Mouse (Mus musculus): ENCODE data around the gene Agap1. TPM values are rescaled to one million over a fixed set of nuclear protein-coding genes. Genes with fewer than 3 reads are reported as not detected.

Gene Agap1
- polyA plus RNA-seq, 1 experiment: 4.3 TPM

DNA sequence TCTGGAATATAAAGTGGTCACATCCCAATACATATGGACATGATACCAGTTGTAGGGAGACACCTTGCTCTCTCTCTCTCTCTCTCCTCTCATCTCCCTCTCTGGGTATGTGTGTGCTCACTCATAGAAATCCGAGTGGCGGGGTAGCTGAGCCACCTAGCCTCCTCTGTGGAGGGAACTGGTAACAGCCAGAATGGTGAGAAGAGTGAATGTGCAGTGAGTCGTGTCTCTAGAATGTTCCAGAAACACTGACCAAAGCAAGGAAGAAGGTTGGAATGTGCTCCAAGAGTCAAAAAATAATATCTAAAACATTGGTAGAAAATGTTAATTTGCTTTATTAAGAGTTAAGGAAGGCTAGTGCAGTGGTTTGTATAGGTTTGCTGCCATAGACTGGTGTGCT is 99.2 kb downstream of the Agap1 start:
- TF ChIP-seq CTCF (IDR thresholded peaks at IDR 0.05; ENCODE audit: borderline replicate concordance, control insufficient read depth, extremely low read depth, insufficient read depth, low read length, poor library complexity) (no peak), POLR2A (IDR thresholded peaks at IDR 0.05; ENCODE audit: control insufficient read depth, extremely low read depth, insufficient read depth, low read length, poor library complexity) (no peak)
- no peak for DNase-seq
- no peaks in the 10 kb centered on the region for H3K36me3 ChIP-seq (ENCODE audit: control insufficient read depth, insufficient read depth, low read length)
- no peaks in the 10 kb centered on the region for H3K27me3 ChIP-seq (ENCODE audit: control insufficient read depth, insufficient read depth, low read length)
- WGBS: 96% methylated on average over 3 of the region's 3 CpGs
- H3K4me3 ChIP-seq (ENCODE audit: control insufficient read depth, insufficient read depth, low read length): no peak overlapping the region
- H3K27ac ChIP-seq (ENCODE audit: control insufficient read depth, insufficient read depth, low read length): no peak overlapping the region
- no peaks in the 10 kb centered on the region for H3K4me1 ChIP-seq (replicated peaks; ENCODE audit: control insufficient read depth, insufficient read depth, low read length)

DNA sequence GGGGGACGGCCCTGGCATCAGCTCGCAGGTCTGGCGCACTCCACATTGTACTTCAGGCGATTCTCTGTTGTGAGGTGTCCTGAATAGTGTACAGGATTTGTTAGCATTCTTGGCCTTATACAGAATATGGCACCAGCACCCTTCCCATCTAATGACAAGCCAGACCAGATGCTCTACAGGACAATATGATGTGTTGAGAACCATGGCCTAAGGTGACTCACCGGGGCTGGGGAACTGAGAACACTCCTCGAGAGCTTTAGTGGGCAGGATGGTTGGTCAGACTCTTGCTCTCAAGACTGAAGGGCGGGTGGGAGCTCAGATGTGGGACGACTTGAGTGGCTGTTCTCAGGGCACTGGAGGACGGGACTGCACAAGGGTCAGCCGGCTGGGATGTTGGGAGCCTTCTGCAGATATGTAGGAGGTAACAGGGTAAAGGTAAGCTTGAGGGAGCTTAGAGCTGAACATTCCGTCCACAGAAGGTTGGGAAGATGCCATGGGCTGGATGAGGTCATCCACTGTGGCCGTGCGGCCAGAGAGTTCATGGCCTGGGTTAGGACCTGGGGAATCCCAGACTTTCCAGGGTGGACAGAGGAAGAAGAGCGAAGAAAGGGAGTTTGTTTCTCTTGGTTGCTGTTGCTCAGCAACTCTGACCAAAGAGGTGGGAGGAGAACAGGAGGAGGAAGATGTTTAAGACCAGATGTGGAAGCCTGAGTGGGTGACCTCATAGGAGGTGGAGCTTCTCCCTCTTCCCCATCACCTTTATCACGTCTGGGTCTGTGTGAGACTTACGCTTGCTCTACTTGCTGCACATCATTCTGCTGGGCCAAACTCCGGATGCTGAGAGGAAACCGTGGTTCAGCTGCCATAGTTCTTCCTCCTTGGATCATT is 100.6 kb downstream of the Agap1 start:
- H3K4me3 ChIP-seq (ENCODE audit: control insufficient read depth, insufficient read depth, low read length): no peak overlapping the region
- H3K36me3 ChIP-seq (ENCODE audit: control insufficient read depth, insufficient read depth, low read length): no peaks in the 10 kb centered on the region
- H3K27ac ChIP-seq (ENCODE audit: control insufficient read depth, insufficient read depth, low read length): no peak overlapping the region
- 80% methylated on average over 18 of the region's 18 CpGs for WGBS
- H3K4me1 ChIP-seq (replicated peaks; ENCODE audit: control insufficient read depth, insufficient read depth, low read length): no peaks in the 10 kb centered on the region
- no peak for TF ChIP-seq CTCF (IDR thresholded peaks at IDR 0.05; ENCODE audit: borderline replicate concordance, control insufficient read depth, extremely low read depth, insufficient read depth, low read length, poor library complexity)
- no peak for TF ChIP-seq POLR2A (IDR thresholded peaks at IDR 0.05; ENCODE audit: control insufficient read depth, extremely low read depth, insufficient read depth, low read length, poor library complexity)
- H3K27me3 ChIP-seq (ENCODE audit: control insufficient read depth, insufficient read depth, low read length): no peaks in the 10 kb centered on the region
- no peak for DNase-seq

DNA sequence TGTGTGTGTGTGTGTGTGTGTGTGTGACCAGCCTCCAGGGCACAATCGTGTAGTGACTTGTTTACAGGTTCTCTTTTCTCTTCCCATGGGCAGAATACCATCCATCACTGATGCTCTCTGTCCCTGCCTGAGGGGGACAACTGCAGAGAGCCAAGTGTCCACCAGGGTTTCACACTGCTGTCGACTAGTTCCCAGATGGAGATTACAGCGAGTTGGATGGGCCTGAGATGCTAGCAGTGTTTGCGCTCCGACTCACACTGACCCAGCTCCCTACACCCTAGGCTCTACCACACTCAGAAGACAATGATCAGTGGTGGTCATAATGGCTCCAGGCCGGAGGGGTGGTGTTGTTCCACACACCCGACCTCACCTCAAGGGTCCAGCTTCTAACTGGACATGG is 101.4 kb downstream of the Agap1 start:
- Histone ChIP-seq H3K4me3 (ENCODE audit: control insufficient read depth, insufficient read depth, low read length) (no peak overlapping the region), H3K27me3 (ENCODE audit: control insufficient read depth, insufficient read depth, low read length) (no peaks in the 10 kb centered on the region), H3K36me3 (ENCODE audit: control insufficient read depth, insufficient read depth, low read length) (no peaks in the 10 kb centered on the region), H3K4me1 (replicated peaks; ENCODE audit: control insufficient read depth, insufficient read depth, low read length) (no peaks in the 10 kb centered on the region), H3K27ac (ENCODE audit: control insufficient read depth, insufficient read depth, low read length) (no peak overlapping the region)
- no peak for TF ChIP-seq CTCF (IDR thresholded peaks at IDR 0.05; ENCODE audit: borderline replicate concordance, control insufficient read depth, extremely low read depth, insufficient read depth, low read length, poor library complexity)
- no peak for TF ChIP-seq POLR2A (IDR thresholded peaks at IDR 0.05; ENCODE audit: control insufficient read depth, extremely low read depth, insufficient read depth, low read length, poor library complexity)
- DNase-seq: no peak
- 86% methylated on average over 7 of the region's 7 CpGs for WGBS

- Histone ChIP-seq H3K4me3 (ENCODE audit: control insufficient read depth, insufficient read depth, low read length) (no peak overlapping the region), H3K4me1 (replicated peaks; ENCODE audit: control insufficient read depth, insufficient read depth, low read length) (no peaks in the 10 kb centered on the region), H3K36me3 (ENCODE audit: control insufficient read depth, insufficient read depth, low read length) (no peaks in the 10 kb centered on the region), H3K27ac (ENCODE audit: control insufficient read depth, insufficient read depth, low read length) (no peak overlapping the region), H3K27me3 (ENCODE audit: control insufficient read depth, insufficient read depth, low read length) (no peaks in the 10 kb centered on the region)
- TF ChIP-seq POLR2A (IDR thresholded peaks at IDR 0.05; ENCODE audit: control insufficient read depth, extremely low read depth, insufficient read depth, low read length, poor library complexity) (no peak), CTCF (IDR thresholded peaks at IDR 0.05; ENCODE audit: borderline replicate concordance, control insufficient read depth, extremely low read depth, insufficient read depth, low read length, poor library complexity) (no peak)
- 95% methylated on average over 6 of the region's 6 CpGs for WGBS
- DNase-seq: no peak
Observed at GRCm38 (mm10) chr1:89557401-89557800, 102.8 kb downstream of the Agap1 start.

- Histone ChIP-seq H3K27me3 (ENCODE audit: control insufficient read depth, insufficient read depth, low read length) (no peaks in the 10 kb centered on the region), H3K4me3 (ENCODE audit: control insufficient read depth, insufficient read depth, low read length) (no peak overlapping the region), H3K27ac (ENCODE audit: control insufficient read depth, insufficient read depth, low read length) (no peak overlapping the region), H3K36me3 (ENCODE audit: control insufficient read depth, insufficient read depth, low read length) (no peaks in the 10 kb centered on the region), H3K4me1 (replicated peaks; ENCODE audit: control insufficient read depth, insufficient read depth, low read length) (no peaks in the 10 kb centered on the region)
- WGBS: 36% methylated on average over 1 of the region's 1 CpGs
- TF ChIP-seq POLR2A (IDR thresholded peaks at IDR 0.05; ENCODE audit: control insufficient read depth, extremely low read depth, insufficient read depth, low read length, poor library complexity) (no peak), CTCF (IDR thresholded peaks at IDR 0.05; ENCODE audit: borderline replicate concordance, control insufficient read depth, extremely low read depth, insufficient read depth, low read length, poor library complexity) (no peak)
- no peak for DNase-seq
Observed at GRCm38 (mm10) chr1:89558080-89558479, 103.5 kb downstream of the Agap1 start.

DNA sequence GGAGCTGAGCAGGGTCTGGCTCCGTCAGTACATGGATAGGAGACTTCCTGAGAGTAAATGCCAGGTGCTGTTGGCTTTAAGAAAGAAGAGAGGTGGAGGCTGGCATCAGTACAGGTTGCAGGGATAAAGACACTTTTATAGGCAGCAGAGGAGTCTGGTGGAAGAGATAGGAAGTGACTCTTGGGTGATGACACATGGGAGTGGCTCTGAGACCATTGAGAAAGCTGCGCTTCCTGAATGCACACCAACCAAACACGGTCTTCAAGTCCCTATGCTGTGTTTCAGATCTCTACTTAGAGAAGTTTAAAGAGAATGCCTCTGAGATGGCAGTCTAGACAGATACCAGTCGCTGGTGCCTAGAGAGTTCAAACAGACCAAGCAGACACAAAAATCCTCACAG is 108.8 kb downstream of the Agap1 start:
- Histone ChIP-seq H3K4me3 (ENCODE audit: control insufficient read depth, insufficient read depth, low read length) (no peak overlapping the region), H3K4me1 (replicated peaks; ENCODE audit: control insufficient read depth, insufficient read depth, low read length) (no peaks in the 10 kb centered on the region), H3K27me3 (ENCODE audit: control insufficient read depth, insufficient read depth, low read length) (no peaks in the 10 kb centered on the region), H3K27ac (ENCODE audit: control insufficient read depth, insufficient read depth, low read length) (no peak overlapping the region), H3K36me3 (ENCODE audit: control insufficient read depth, insufficient read depth, low read length) (no peaks in the 10 kb centered on the region)
- 69% methylated on average over 4 of the region's 4 CpGs for WGBS
- TF ChIP-seq CTCF (IDR thresholded peaks at IDR 0.05; ENCODE audit: borderline replicate concordance, control insufficient read depth, extremely low read depth, insufficient read depth, low read length, poor library complexity): no peak
- TF ChIP-seq POLR2A (IDR thresholded peaks at IDR 0.05; ENCODE audit: control insufficient read depth, extremely low read depth, insufficient read depth, low read length, poor library complexity): no peak
- DNase-seq: no peak

Measured in thymus, adult 2 months (tissue).